Mouse (Mus musculus) myocyte (in vitro differentiated cells): ENCODE results near the gene Smim14.

ENCODE experiments used
- E2F4 ChIP-seq: IDR thresholded peaks from one replicate; pipeline ENCODE4 v1.6.1; 2011; ENCODE audit warnings: mild to moderate bottlenecking, control low read depth, moderate library complexity; ENCODE audit not compliant: insufficient read depth
- MAX ChIP-seq: IDR thresholded peaks from one replicate; pipeline ENCODE4 v1.6.1; 2011; ENCODE audit warnings: low read depth, mild to moderate bottlenecking, control low read depth
- MYOD1 ChIP-seq, 3 experiments: IDR thresholded peaks; one replicate each; pipeline ENCODE4 v1.6.1; 2011; ENCODE audit warnings: control low read depth in 2 of 3, low read depth in 2 of 3, mild to moderate bottlenecking in 2 of 3, moderate library complexity in 1 of 3; ENCODE audit not compliant: insufficient read length in 2 of 3, control insufficient read depth in 1 of 3
- MYOG ChIP-seq, 3 experiments: IDR thresholded peaks; one replicate each; pipeline ENCODE4 v1.6.1; 2011; ENCODE audit warnings: control low read depth in 2 of 3, low read depth in 2 of 3, mild to moderate bottlenecking in 2 of 3; ENCODE audit not compliant: insufficient read length in 2 of 3, control insufficient read depth in 1 of 3, insufficient read depth in 1 of 3
- POLR2A ChIP-seq: IDR thresholded peaks from one replicate; pipeline ENCODE4 v1.6.1; 2011; ENCODE audit warnings: low read depth, mild to moderate bottlenecking, control low read depth, moderate library complexity; ENCODE audit not compliant: insufficient read length
- POLR2AphosphoS2 ChIP-seq: IDR thresholded peaks from one replicate; pipeline ENCODE4 v1.6.1; 2011; ENCODE audit warnings: low read depth, control low read depth; ENCODE audit not compliant: insufficient read length
- TCF12 ChIP-seq: IDR thresholded peaks from one replicate; pipeline ENCODE4 v1.6.1; 2011; ENCODE audit warnings: mild to moderate bottlenecking, control low read depth; ENCODE audit not compliant: poor library complexity, insufficient read depth, severe bottlenecking
- TCF3 ChIP-seq: IDR thresholded peaks from one replicate; pipeline ENCODE4 v1.6.1; 2011; ENCODE audit warnings: low read depth, control low read depth; ENCODE audit not compliant: insufficient read length
- USF1 ChIP-seq: IDR thresholded peaks from one replicate; pipeline ENCODE4 v1.6.1; 2011; ENCODE audit warnings: low read depth, mild to moderate bottlenecking, control low read depth, moderate library complexity

- no peak for TF ChIP-seq POLR2A
- TF ChIP-seq MAX, result no peak
- no peak for TF ChIP-seq USF1
- TF ChIP-seq POLR2AphosphoS2, result no peak
- TF ChIP-seq TCF12, result no peak
- no peak for TF ChIP-seq E2F4
- no peak for TF ChIP-seq TCF3
- no peak for TF ChIP-seq MYOG (IDR thresholded peaks at IDR 0.05; ENCODE audit: control insufficient read depth in 1 of 3, insufficient read depth in 1 of 3, insufficient read length in 2 of 3, low read depth in 2 of 3)
- TF ChIP-seq MYOD1 (IDR thresholded peaks at IDR 0.05; ENCODE audit: control insufficient read depth in 1 of 3, insufficient read length in 2 of 3, low read depth in 2 of 3), result no peak
Measured at GRCm38 (mm10) chr5:65537420-65538071, 562 bp upstream of the Smim14 start.
